Mouse (Mus musculus): ENCODE data around the gene Map2k3. TPM values are rescaled to one million over a fixed set of nuclear protein-coding genes. Genes with fewer than 3 reads are reported as not detected.

Gene Map2k3
- polyA plus RNA-seq, 1 experiment from 2014 or later, result 157 TPM

DNA sequence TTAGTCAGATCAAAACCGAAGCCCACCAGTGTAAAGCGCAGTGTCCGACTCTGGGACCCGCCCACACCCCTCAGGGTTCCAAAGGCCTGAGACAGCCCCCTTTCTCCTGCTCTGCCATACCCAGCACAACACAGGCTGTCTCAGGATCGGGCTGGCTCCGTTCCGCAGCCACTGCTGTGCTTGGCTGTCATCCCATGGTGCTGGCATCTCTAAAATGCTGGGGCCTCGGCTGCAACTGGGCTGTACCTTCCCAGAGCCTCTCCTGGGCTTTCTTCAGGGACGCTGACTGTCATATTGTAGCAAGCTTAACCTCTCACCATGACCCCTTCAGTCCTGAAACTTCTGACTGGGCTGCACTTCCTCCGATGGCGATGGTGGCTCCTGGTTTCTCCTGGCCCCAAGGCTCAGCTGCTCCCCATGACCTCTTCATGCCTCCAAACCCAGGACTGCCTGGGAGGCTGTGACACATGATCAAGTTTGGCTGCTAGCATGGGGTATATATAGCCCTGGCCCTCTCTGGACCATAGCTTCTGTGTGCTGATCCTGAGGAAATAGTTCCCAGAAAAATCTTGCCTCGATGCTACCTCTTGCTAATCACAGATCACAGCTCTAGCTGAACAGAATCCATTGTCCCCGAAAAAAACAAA lies 53.2 kb downstream of the Map2k3 start:
- Histone ChIP-seq H3K4me3 (replicated peaks) (no peak overlapping the region), H3K27me3 (no peaks in the 10 kb centered on the region), H3K27ac (no peak overlapping the region), H3K4me2 (no peak overlapping the region), H3K9ac (no peak overlapping the region), H3K36me3 (no peaks in the 10 kb centered on the region), H3K9me3 (replicated peaks) (no peaks in the 10 kb centered on the region), H3K4me1 (replicated peaks) (no peaks in the 10 kb centered on the region)
- ATAC-seq (ENCODE audit: low read depth) (no peak), DNase-seq (no peak)
- 62% methylated on average over 13 of the region's 13 CpGs for whole genome bisulfite sequencing (ENCODE audit: insufficient replicate concordance)

DNA sequence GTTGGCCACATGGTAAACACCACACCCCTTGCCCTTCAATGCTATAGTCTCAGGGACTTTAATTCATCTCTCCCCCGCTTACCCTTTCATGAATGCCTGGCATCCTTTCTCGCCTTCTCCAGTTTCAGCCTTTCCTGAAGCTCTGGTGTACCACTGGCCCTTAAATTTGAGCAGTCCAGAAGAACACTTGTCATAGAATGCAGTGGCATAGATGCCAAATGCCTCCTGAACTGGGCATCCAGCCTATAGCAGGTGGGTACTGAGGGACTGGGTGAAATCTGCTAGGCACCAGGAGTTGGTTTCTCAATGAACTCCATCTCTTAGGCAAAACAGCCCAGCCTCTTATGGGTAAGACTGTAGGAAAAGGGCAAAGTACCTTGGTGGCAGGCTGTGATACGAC lies 58.6 kb downstream of the Map2k3 start:
- Histone ChIP-seq H3K27ac (no peak overlapping the region), H3K9me3 (replicated peaks) (no peaks in the 10 kb centered on the region), H3K4me2 (no peak overlapping the region), H3K4me3 (replicated peaks) (no peak overlapping the region), H3K27me3 (no peaks in the 10 kb centered on the region), H3K36me3 (no peaks in the 10 kb centered on the region), H3K4me1 (replicated peaks) (no peaks in the 10 kb centered on the region), H3K9ac (no peak overlapping the region)
- ATAC-seq (ENCODE audit: low read depth) (no peak), DNase-seq (no peak)
- 53% methylated on average over 3 of the region's 3 CpGs for WGBS (ENCODE audit: insufficient replicate concordance)

Other genes starting within 250 kb of the Map2k3 start
- 11.2 and 12.4 TPM in 2 replicates for gene Llgl1, start 232.3 kb upstream of the Map2k3 start, polyA plus RNA-seq (2015; fragmentation: Nextera tagmentation; extraction: Ambion mirVana)
- gene Flii, start 204.8 kb upstream of the Map2k3 start, polyA plus RNA-seq (2015; fragmentation: Nextera tagmentation; extraction: Ambion mirVana), result 25.2 and 28.7 TPM in 2 replicates
- 3.0 and 3.6 TPM in 2 replicates for gene Mief2, start 203.6 kb upstream of the Map2k3 start, polyA plus RNA-seq (2015; fragmentation: Nextera tagmentation; extraction: Ambion mirVana)
- gene Top3a, start 154.7 kb upstream of the Map2k3 start, polyA plus RNA-seq (2015; fragmentation: Nextera tagmentation; extraction: Ambion mirVana), result 6.7 and 8.5 TPM in 2 replicates
- gene Smcr8, start 154.5 kb upstream of the Map2k3 start, polyA plus RNA-seq (2015; fragmentation: Nextera tagmentation; extraction: Ambion mirVana), result 2.2 and 3.2 TPM in 2 replicates
- gene Shmt1, start 120.3 kb upstream of the Map2k3 start, polyA plus RNA-seq (2015; fragmentation: Nextera tagmentation; extraction: Ambion mirVana), result 50.1 and 54.2 TPM in 2 replicates
- gene Dhrs7b, start 101.4 kb upstream of the Map2k3 start, polyA plus RNA-seq (2015; fragmentation: Nextera tagmentation; extraction: Ambion mirVana), result 25.5 and 28.9 TPM in 2 replicates
- gene Tmem11, start 52.8 kb upstream of the Map2k3 start, polyA plus RNA-seq (2015; fragmentation: Nextera tagmentation; extraction: Ambion mirVana), result 33.1 and 33.3 TPM in 2 replicates
- 8.6 and 10.5 TPM in 2 replicates for gene Natd1, start 17.3 kb upstream of the Map2k3 start, polyA plus RNA-seq (2015; fragmentation: Nextera tagmentation; extraction: Ambion mirVana)
- 0.10 TPM in 1 of 2 replicates, not detected in the other for gene Kcnj12, start 90.5 kb downstream of the Map2k3 start, polyA plus RNA-seq (2015; fragmentation: Nextera tagmentation; extraction: Ambion mirVana)
- gene Tnfrsf13b, start 194.7 kb downstream of the Map2k3 start, polyA plus RNA-seq (2015; fragmentation: Nextera tagmentation; extraction: Ambion mirVana), result 2.9 and 3.3 TPM in 2 replicates
- gene Usp22, start 243.0 kb downstream of the Map2k3 start, polyA plus RNA-seq (2015; fragmentation: Nextera tagmentation; extraction: Ambion mirVana), result 14.7 and 15.9 TPM in 2 replicates